Mouse (Mus musculus) urinary bladder, postnatal 25 days (tissue): ENCODE measurements around the gene Olig1.
"Not testable (repeated sequence)": the region's sequence is repeated elsewhere in the genome, so short reads cannot be mapped to it uniquely, and the experiment has no call there.

Experiments
- DNase-seq: peaks from one replicate; pipeline ENCODE4 v3.0.0; 2022; ENCODE audit warnings: low spot score

The Olig1 gene

GRCm38 (mm10) chr16:91246292-91246691 lies 23.3 kb upstream of the Olig1 start:
- DNase-seq = no peak

- not testable (repeated sequence) for DNase-seq
Measured at GRCm38 (mm10) chr16:91255419-91256164, 14.0 kb upstream of the Olig1 start.

- DNase-seq = no peak
Measured at GRCm38 (mm10) chr16:91258956-91259355, 10.6 kb upstream of the Olig1 start.

GRCm38 (mm10) chr16:91260861-91261260 lies 8.7 kb upstream of the Olig1 start:
- DNase-seq = no peak

- DNase-seq = no peak
Measured at GRCm38 (mm10) chr16:91262467-91263220, 6.9 kb upstream of the Olig1 start.

- no peak for DNase-seq
Measured at GRCm38 (mm10) chr16:91265972-91266371, 3.6 kb upstream of the Olig1 start.

- DNase-seq = no peak
Measured at GRCm38 (mm10) chr16:91268724-91269452, 684 bp upstream of the Olig1 start.

GRCm38 (mm10) chr16:91270212-91270971 lies 820 bp downstream of the Olig1 start:
- peak; percentile 3 for DNase-seq

- no peak for DNase-seq
Measured at GRCm38 (mm10) chr16:91270982-91271549, 1.5 kb downstream of the Olig1 start.

GRCm38 (mm10) chr16:91271634-91272033 lies 2.1 kb downstream of the Olig1 start:
- DNase-seq = no peak

- no peak for DNase-seq
Measured at GRCm38 (mm10) chr16:91280516-91280915, 10.9 kb downstream of the Olig1 start.

- no peak for DNase-seq
Measured at GRCm38 (mm10) chr16:91292080-91292479, 22.5 kb downstream of the Olig1 start.

GRCm38 (mm10) chr16:91292719-91293333 lies 23.3 kb downstream of the Olig1 start:
- no peak for DNase-seq

- no peak for DNase-seq
Measured at GRCm38 (mm10) chr16:91297726-91298125, 28.2 kb downstream of the Olig1 start.

GRCm38 (mm10) chr16:91299412-91299811 lies 29.8 kb downstream of the Olig1 start:
- DNase-seq = no peak

GRCm38 (mm10) chr16:91300641-91301441 lies 31.3 kb downstream of the Olig1 start:
- DNase-seq = no peak

GRCm38 (mm10) chr16:91301454-91301853 lies 31.9 kb downstream of the Olig1 start:
- DNase-seq = no peak

- DNase-seq = no peak
Measured at GRCm38 (mm10) chr16:91303776-91304709, 34.5 kb downstream of the Olig1 start.

- no peak for DNase-seq
Measured at GRCm38 (mm10) chr16:91305512-91306111, 36.0 kb downstream of the Olig1 start.
